Mouse (Mus musculus) telencephalon, adult 2 months (tissue): ENCODE measurements at regions not wholly inside any gene's neighbourhood (a gene's known extent, or its start where the extent isn't known, plus 50 kb on each side); places are given as distances from the start of the nearest gene placed in this dataset.

Source experiments
- DNase-seq: peaks from one replicate; pipeline ENCODE4 v3.0.0-alpha.2; 2011; ENCODE audit warnings: low read depth, low spot score

GRCm38 (mm10) chr3:23001071-23001470 is 924.6 kb downstream of the Tbl1xr1 start:
- DNase-seq = peak; percentile 29

- no peak for DNase-seq
Measured at GRCm38 (mm10) chr3:23032064-23032463, 955.6 kb downstream of the Tbl1xr1 start.

- peak; percentile 17 for DNase-seq
Measured at GRCm38 (mm10) chr3:23063180-23063965, 986.9 kb downstream of the Tbl1xr1 start.

GRCm38 (mm10) chr3:23071486-23071885 is 995.0 kb downstream of the Tbl1xr1 start:
- DNase-seq = no peak
